8 mouse cellular contexts compared by ENCODE assay signal in genomic region chrX:12873230-12873629, GRCm38 (mm10).
DNase-seq lines count a peak whose midpoint lies in the region; ATAC-seq and TF ChIP-seq lines count a peak whose summit lies in the region.

No protein-coding gene starts in this region.

- H3K4me1 ChIP-seq in heart, postnatal 0 days (ENCODE audit: control insufficient read depth, insufficient read depth) = no peaks in the 10 kb centered on the region
- no peaks in the 10 kb centered on the region for H3K4me1 ChIP-seq in hindbrain, embryonic 16.5 days (ENCODE audit: control insufficient read depth, insufficient read depth, low read depth, low read length)
- no peaks in the 10 kb centered on the region for H3K4me1 ChIP-seq in midbrain, embryonic 14.5 days (ENCODE audit: control insufficient read depth, insufficient read depth, low read length)

- H3K36me3 ChIP-seq in heart, postnatal 0 days (replicated peaks; ENCODE audit: control insufficient read depth, insufficient read depth, low read length) = no peaks in the 10 kb centered on the region
- no peaks in the 10 kb centered on the region for H3K36me3 ChIP-seq in hindbrain, embryonic 16.5 days (ENCODE audit: control insufficient read depth, insufficient read depth, low read length)
- no peaks in the 10 kb centered on the region for H3K36me3 ChIP-seq in midbrain, embryonic 14.5 days (ENCODE audit: control insufficient read depth, insufficient read depth, low read length)

- no peak for ATAC-seq in heart, postnatal 0 days (ENCODE audit: insufficient read depth, low read depth)
- peak; percentile 71 for ATAC-seq in hindbrain, embryonic 16.5 days
- ATAC-seq in midbrain, embryonic 14.5 days (ENCODE audit: low FRiP score, low TSS enrichment) = peak; percentile 66; the same call in 1 of the 2 replicates

- intact Hi-C loops in heart, postnatal 25 days (cut with DNase I) = loop anchor here (10.0 kb wide), 1 partner anchor 162 kb away; no protein-coding TSS in a partner anchor

- no peak overlapping the region for H3K27ac ChIP-seq in heart, postnatal 0 days (ENCODE audit: low read depth)
- H3K27ac ChIP-seq in hindbrain, embryonic 16.5 days (ENCODE audit: low read depth, low read length) = peak overlapping the region; percentile 82
- H3K27ac ChIP-seq in midbrain, embryonic 14.5 days (replicated peaks; ENCODE audit: low read depth, low read length) = peak overlapping the region; percentile 91

- H3K9ac ChIP-seq in heart, postnatal 0 days (replicated peaks; ENCODE audit: low read depth, low read length) = no peak overlapping the region
- peak overlapping the region; percentile 59; the same call in 1 of the 2 replicates for H3K9ac ChIP-seq in hindbrain, embryonic 16.5 days (ENCODE audit: low read depth, low read length)
- peak overlapping the region; percentile 46 for H3K9ac ChIP-seq in midbrain, embryonic 14.5 days (replicated peaks; ENCODE audit: low read length)

- 46% methylated on average over 6 of the region's 6 CpGs for WGBS in heart, postnatal 0 days
- WGBS in hindbrain, embryonic 16.5 days = 29% methylated on average over 6 of the region's 6 CpGs
- 24% methylated on average over 6 of the region's 6 CpGs for WGBS in midbrain, embryonic 14.5 days

- DNase-seq in heart, postnatal 0 days (ENCODE audit: low spot score) = no peak
- no peak for DNase-seq in heart, postnatal 25 days (ENCODE audit: low spot score)
- peak; percentile 74 for DNase-seq in brain, embryonic 14.5 days (ENCODE audit: low read depth)
- DNase-seq in midbrain, embryonic 14.5 days = no peak
- DNase-seq in B cell, adult 2 months = no peak
- DNase-seq in right cerebral cortex, postnatal 25 days = no peak
- DNase-seq in cerebellum, adult 9-11 months = no peak

- TF ChIP-seq CTCF in heart, postnatal 0 days (IDR thresholded peaks at IDR 0.05; ENCODE audit: low read depth) = no peak
- TF ChIP-seq CTCF in brain, embryonic 14.5 days (IDR thresholded peaks at IDR 0.05; ENCODE audit: borderline replicate concordance, extremely low read depth, insufficient read depth, insufficient read length) = no peak

- H3K4me3 ChIP-seq in heart, postnatal 0 days (ENCODE audit: low read depth, low read length) = peak overlapping the region; percentile 41
- peak overlapping the region; percentile 33 for H3K4me3 ChIP-seq in hindbrain, embryonic 16.5 days (ENCODE audit: low read length)
- peak overlapping the region; percentile 24; the same call in 1 of the 2 replicates for H3K4me3 ChIP-seq in midbrain, embryonic 14.5 days (replicated peaks; ENCODE audit: low read depth, low read length)

- H3K9me3 ChIP-seq in heart, postnatal 0 days (replicated peaks; ENCODE audit: control insufficient read depth, low read length) = no peaks in the 10 kb centered on the region
- H3K9me3 ChIP-seq in hindbrain, embryonic 16.5 days (ENCODE audit: control insufficient read depth, low read length) = no peaks in the 10 kb centered on the region
- no peaks in the 10 kb centered on the region for H3K9me3 ChIP-seq in midbrain, embryonic 14.5 days (ENCODE audit: control insufficient read depth, low read length)

- TF ChIP-seq POLR2A in brain, embryonic 14.5 days (IDR thresholded peaks at IDR 0.05; ENCODE audit: borderline replicate concordance, extremely low read depth, insufficient read depth, insufficient read length, poor library complexity, severe bottlenecking) = no peak

- no peaks in the 10 kb centered on the region for H3K27me3 ChIP-seq in heart, postnatal 0 days (ENCODE audit: control insufficient read depth, insufficient read depth, low read length)
- no peaks in the 10 kb centered on the region for H3K27me3 ChIP-seq in hindbrain, embryonic 16.5 days (replicated peaks; ENCODE audit: control insufficient read depth, insufficient read depth, low read length)
- H3K27me3 ChIP-seq in midbrain, embryonic 14.5 days (ENCODE audit: control insufficient read depth, insufficient read depth, low read length) = no peaks in the 10 kb centered on the region

- peak overlapping the region; percentile 54 for H3K4me2 ChIP-seq in heart, postnatal 0 days (ENCODE audit: low read depth, low read length)
- peak overlapping the region; percentile 58 for H3K4me2 ChIP-seq in hindbrain, embryonic 16.5 days (ENCODE audit: low read length)
- H3K4me2 ChIP-seq in midbrain, embryonic 14.5 days (ENCODE audit: low read length) = peak overlapping the region; percentile 49

- no peak for TF ChIP-seq EP300 in heart, postnatal 0 days (IDR thresholded peaks at IDR 0.05; ENCODE audit: low read depth)
